Mouse (Mus musculus) kidney, adult 2 months (tissue): ENCODE data around the gene Mtch1. TPM values are rescaled to one million over a fixed set of nuclear protein-coding genes. Genes with fewer than 3 reads are reported as not detected.
"Not testable (repeated sequence)": the region's sequence is repeated elsewhere in the genome, so short reads cannot be mapped to it uniquely, and the experiment has no call there.

Experiments
- DNase-seq: peaks from one replicate; pipeline ENCODE4 v3.0.0; 2021
- H3K27ac ChIP-seq: fragments of 200-500 bp; 2 replicates; pipeline ENCODE4 v1.5.1; 2012; ENCODE audit warnings: low read depth, low read length, control low read depth, inconsistent platforms; ENCODE audit not compliant: insufficient read depth
- H3K27me3 ChIP-seq: fragments of 200-500 bp; replicated peaks from 2 replicates; pipeline ENCODE4 v1.6.1; 2012; ENCODE audit warnings: mild to moderate bottlenecking, moderate library complexity, low read length, inconsistent platforms; ENCODE audit not compliant: control insufficient read depth, insufficient read depth
- H3K36me3 ChIP-seq: fragments of 200-500 bp; 2 replicates; pipeline ENCODE4 v1.6.1; 2012; ENCODE audit warnings: mild to moderate bottlenecking, moderate library complexity, low read length, inconsistent platforms; ENCODE audit not compliant: control insufficient read depth, insufficient read depth
- H3K4me1 ChIP-seq: fragments of 200-500 bp; 2 replicates; pipeline ENCODE4 v1.6.1; 2011; ENCODE audit warnings: low read length; ENCODE audit not compliant: control insufficient read depth, insufficient read depth
- H3K4me3 ChIP-seq: fragments of 200-500 bp; 2 replicates; pipeline ENCODE4 v1.5.1; 2011; ENCODE audit warnings: mild to moderate bottlenecking, low read depth, low read length, control low read depth; ENCODE audit not compliant: insufficient read depth
- CTCF ChIP-seq: fragments of 200-500 bp; conservative IDR thresholded peaks from 2 replicates; pipeline ENCODE4 v1.5.1; 2011; ENCODE audit warnings: low read depth, mild to moderate bottlenecking, control low read depth, low read length, moderate library complexity, mixed read lengths; ENCODE audit not compliant: insufficient read depth, insufficient read length
- POLR2A ChIP-seq: fragments of 200-500 bp; IDR thresholded peaks from one replicate; pipeline ENCODE4 v1.6.1; 2011; ENCODE audit warnings: low read depth, low read length, control low read depth
- WGBS: fragments of 180-500 bp; shearing (Covaris S2); methylation state at CpG from one replicate; pipeline ENCODE4 v1.1.7; 2018; 5-methylcytosine and 5-hydroxymethylcytosine counted together
- polyA plus RNA-seq: library from polyadenylated mRNA; depleted of rRNA; stranded (reverse); fragments of >200 nt; gene quantifications from 2 replicates; pipeline ENCODE4 v1.2.3, GENCODE M21; 2012

Mtch1 gene
- polyA plus RNA-seq, 1 experiment = 375 TPM

DNA sequence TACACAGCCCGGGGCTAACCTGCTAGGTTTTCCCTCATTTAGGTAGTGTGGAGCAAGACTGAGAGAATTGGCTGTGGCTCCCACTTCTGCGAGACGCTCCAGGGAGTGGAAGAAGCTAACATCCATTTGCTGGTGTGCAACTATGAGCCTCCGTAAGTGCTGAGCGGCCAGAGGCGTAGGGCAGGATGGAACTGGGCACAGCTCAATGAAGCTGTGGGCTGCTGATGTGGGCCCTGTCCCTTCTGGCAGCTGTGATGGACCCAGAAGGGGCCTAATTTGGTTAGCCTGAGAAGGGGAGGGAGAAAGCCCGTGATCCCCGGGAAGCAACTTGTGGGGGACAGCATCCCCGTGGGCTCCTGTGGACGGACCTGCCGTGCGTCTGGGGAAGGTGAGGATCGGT is 21.9 kb downstream of the Mtch1 start:
- Histone ChIP-seq H3K4me3 (no peak overlapping the region), H3K27ac (no peak overlapping the region), H3K36me3 (no peaks in the 10 kb centered on the region), H3K4me1 (peaks cover 3% of the 10 kb centered on the region; the same call in 1 of the 2 replicates), H3K27me3 (no peaks in the 10 kb centered on the region)
- no peak for DNase-seq
- TF ChIP-seq POLR2A (no peak), CTCF (no peak)
- WGBS = 87% methylated on average over 13 of the region's 13 CpGs

DNA sequence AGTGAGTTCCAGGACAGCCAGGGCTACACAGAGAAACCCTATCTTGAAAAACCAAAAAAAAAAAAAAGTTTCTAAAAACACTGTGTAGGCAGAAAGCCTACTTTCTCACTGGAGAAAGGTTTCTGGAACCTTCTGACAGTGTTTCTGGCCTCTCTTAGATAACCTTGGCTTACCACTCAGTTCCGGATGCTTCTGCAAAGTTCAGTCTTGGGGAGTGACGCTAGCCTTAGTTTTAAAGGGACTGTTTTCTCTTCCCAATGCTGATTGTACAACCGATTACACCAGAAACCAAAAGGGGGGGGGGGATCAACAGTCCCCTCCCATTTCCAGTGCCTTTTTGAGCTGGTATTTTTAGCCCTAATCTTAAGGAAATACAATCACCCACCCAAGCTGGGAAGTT is 24.1 kb downstream of the Mtch1 start:
- TF ChIP-seq CTCF (no peak), POLR2A (no peak)
- no peak overlapping the region for H3K27ac ChIP-seq
- no peaks in the 10 kb centered on the region for H3K27me3 ChIP-seq
- no peak for DNase-seq
- no peak overlapping the region for H3K4me3 ChIP-seq
- no peaks in the 10 kb centered on the region for H3K36me3 ChIP-seq
- H3K4me1 ChIP-seq = no peaks in the 10 kb centered on the region
- WGBS = 83% methylated on average over 3 of the region's 3 CpGs

- no peak overlapping the region for H3K27ac ChIP-seq
- H3K4me3 ChIP-seq = no peak overlapping the region
- TF ChIP-seq POLR2A = no peak
- no peak for TF ChIP-seq CTCF
- H3K36me3 ChIP-seq = no peaks in the 10 kb centered on the region
- no peaks in the 10 kb centered on the region for H3K27me3 ChIP-seq
- DNase-seq = peak; percentile 66
- no peaks in the 10 kb centered on the region for H3K4me1 ChIP-seq
- WGBS = 48% methylated on average over 18 of the region's 18 CpGs
Observed at GRCm38 (mm10) chr17:29322603-29322962, 25.2 kb downstream of the Mtch1 start.

DNA sequence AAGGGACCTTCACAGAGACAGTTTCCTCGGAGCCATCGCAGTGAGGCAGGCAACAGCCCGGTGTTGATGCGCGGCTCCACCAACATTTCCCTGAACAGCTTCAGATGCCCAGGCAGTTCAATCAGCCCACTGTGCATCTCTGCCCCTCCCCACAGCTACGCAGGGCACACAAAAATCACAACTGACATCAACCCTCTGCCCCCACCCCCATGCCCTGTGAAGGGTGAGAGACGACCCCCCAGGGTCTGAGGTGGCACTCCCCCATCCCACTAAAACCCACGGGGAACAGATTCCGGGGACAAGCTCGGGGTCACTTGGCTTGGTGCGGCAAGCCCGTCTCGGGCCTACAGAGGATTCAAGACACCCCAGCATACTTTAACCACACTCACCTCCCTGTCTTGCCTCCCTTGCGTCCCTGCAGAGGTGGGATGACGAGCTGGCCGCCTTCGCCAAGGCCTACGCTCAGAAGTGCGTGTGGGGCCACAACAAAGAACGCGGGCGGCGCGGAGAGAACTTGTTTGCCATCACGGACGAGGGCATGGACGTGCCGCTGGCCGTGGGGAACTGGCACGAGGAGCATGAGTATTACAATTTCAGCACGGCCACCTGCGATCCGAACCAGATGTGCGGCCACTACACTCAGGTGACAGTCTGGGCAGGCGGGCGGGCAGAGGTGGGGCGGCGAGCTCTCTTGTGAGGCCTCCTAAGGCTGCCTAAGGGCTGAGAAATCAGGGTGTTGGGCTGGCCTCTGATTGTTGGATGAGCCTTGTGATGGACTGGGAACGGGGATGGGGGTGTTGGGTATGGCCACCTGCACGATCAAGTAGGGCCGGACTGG is 25.8 kb downstream of the Mtch1 start:
- 72% methylated on average over 41 of the region's 41 CpGs for WGBS
- Histone ChIP-seq H3K4me1 (no peaks in the 10 kb centered on the region), H3K27ac (no peak overlapping the region), H3K27me3 (no peaks in the 10 kb centered on the region), H3K36me3 (no peaks in the 10 kb centered on the region), H3K4me3 (no peak overlapping the region)
- DNase-seq = no peak
- no peak for TF ChIP-seq POLR2A
- no peak for TF ChIP-seq CTCF

DNA sequence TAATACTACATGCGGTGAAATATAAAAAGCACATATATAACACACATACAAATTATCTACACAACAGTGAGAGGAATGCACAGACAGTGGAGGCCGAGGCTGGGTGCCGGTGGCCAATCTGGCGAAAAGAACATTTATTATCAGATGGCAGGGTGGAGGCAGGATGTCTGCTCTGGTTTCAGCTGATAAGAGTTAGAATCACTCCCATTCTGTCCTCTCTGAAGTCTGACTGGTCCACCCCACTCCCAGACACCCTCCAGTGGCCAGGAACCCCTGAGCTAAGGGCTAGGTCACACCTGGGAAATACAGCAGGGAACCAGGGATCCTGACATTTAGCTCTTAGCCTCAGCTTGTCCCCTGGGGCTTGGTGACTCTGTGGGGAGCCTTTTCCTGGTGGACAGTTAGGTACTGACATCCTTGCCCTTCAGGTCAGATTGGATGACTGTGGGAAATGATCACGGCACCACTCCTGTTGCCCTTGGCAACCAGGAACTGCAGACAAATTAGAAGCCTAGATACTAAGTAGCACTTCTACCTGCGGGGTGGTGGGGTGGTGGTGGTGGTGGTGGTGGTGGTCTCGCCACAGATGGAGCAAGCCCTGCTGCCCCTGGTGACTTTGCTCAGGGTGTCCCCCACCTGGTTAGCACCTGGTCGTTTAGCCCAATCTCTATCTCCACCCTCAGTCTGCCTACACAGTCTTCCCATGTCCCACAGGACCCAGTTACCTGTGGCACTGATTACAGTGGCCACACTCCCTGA is 27.7 kb downstream of the Mtch1 start:
- H3K27ac ChIP-seq = no peak overlapping the region
- no peak overlapping the region for H3K4me3 ChIP-seq
- H3K4me1 ChIP-seq = no peaks in the 10 kb centered on the region
- no peak for TF ChIP-seq CTCF
- no peak for TF ChIP-seq POLR2A
- no peaks in the 10 kb centered on the region for H3K27me3 ChIP-seq
- no peaks in the 10 kb centered on the region for H3K36me3 ChIP-seq
- 58% methylated on average over 8 of the region's 8 CpGs for WGBS
- peak; percentile 40 for DNase-seq

GRCm38 (mm10) chr17:29319476-29319875 is 28.3 kb downstream of the Mtch1 start:
- no peak for DNase-seq
- WGBS = 86% methylated on average over 7 of the region's 7 CpGs
- H3K36me3 ChIP-seq = no peaks in the 10 kb centered on the region
- no peaks in the 10 kb centered on the region for H3K27me3 ChIP-seq
- no peak for TF ChIP-seq POLR2A
- TF ChIP-seq CTCF = no peak
- no peaks in the 10 kb centered on the region for H3K4me1 ChIP-seq
- no peak overlapping the region for H3K27ac ChIP-seq
- 0 out of 2 replicates have a peak overlapping the region, but pooled peaks have one; percentile 7 for H3K4me3 ChIP-seq

- DNase-seq = no peak
- TF ChIP-seq POLR2A (no peak), CTCF (no peak)
- Histone ChIP-seq H3K4me3 (no peak overlapping the region), H3K36me3 (no peaks in the 10 kb centered on the region), H3K27ac (no peak overlapping the region), H3K27me3 (no peaks in the 10 kb centered on the region), H3K4me1 (no peaks in the 10 kb centered on the region)
- WGBS = 73% methylated on average over 6 of the region's 6 CpGs
Observed at GRCm38 (mm10) chr17:29318731-29319250, 28.9 kb downstream of the Mtch1 start.

- not testable (repeated sequence) for H3K4me3 ChIP-seq
- peak within 1 kb of the TSS; percentile 88 for H3K27ac ChIP-seq
- WGBS = 80% methylated on average over 3 of the region's 3 CpGs
Observed at GRCm38 (mm10) chr17:29317380-29317779, 30.4 kb downstream of the Mtch1 start, which contains the start of gene Pi16. Gene Pi16 (plus strand): TSS chr17:29317680.

More at GRCm38 (mm10) chr17:29317380-29317779, 30.4 kb downstream of the Mtch1 start, which contains the start of gene Pi16:
- not testable (repeated sequence) for H3K27me3 ChIP-seq, H3K4me1 ChIP-seq, H3K36me3 ChIP-seq, DNase-seq
